Mouse (Mus musculus) common myeloid progenitor, adult 5-6 weeks (primary cell): ENCODE data around the gene Aldh1l1. TPM values are rescaled to one million over a fixed set of nuclear protein-coding genes. Genes with fewer than 3 reads are reported as not detected.

ENCODE experiments used
- ATAC-seq: replicated peaks from 2 replicates; pipeline ENCODE4 v1.8.0; 2016; ENCODE audit warnings: low read depth, mild to moderate bottlenecking, moderate TSS enrichment, inconsistent platforms; ENCODE audit not compliant: poor library complexity, severe bottlenecking
- total RNA-seq: library from RNA; stranded (forward); fragments of 200-1000, 187-1606 nt; gene quantifications from 2 replicates; pipeline ENCODE4 v1.2.3, GENCODE M21; 2017

Aldh1l1 gene
- total RNA-seq, 1 experiment from 2014 or later = 3.7 TPM

GRCm38 (mm10) chr6:90470255-90470654, 16.0 kb upstream of the Aldh1l1 start:
- no peak for ATAC-seq

GRCm38 (mm10) chr6:90470947-90471541, 15.2 kb upstream of the Aldh1l1 start:
- no peak for ATAC-seq

- no peak for ATAC-seq
Observed at GRCm38 (mm10) chr6:90472079-90472478, 14.1 kb upstream of the Aldh1l1 start.

GRCm38 (mm10) chr6:90472697-90473096, 13.5 kb upstream of the Aldh1l1 start:
- ATAC-seq = no peak

- ATAC-seq = no peak
Observed at GRCm38 (mm10) chr6:90473630-90474360, 12.4 kb upstream of the Aldh1l1 start.

- ATAC-seq = no peak
Observed at GRCm38 (mm10) chr6:90474361-90474750, 11.9 kb upstream of the Aldh1l1 start.

GRCm38 (mm10) chr6:90475176-90475853, 10.9 kb upstream of the Aldh1l1 start:
- ATAC-seq = no peak

- no peak for ATAC-seq
Observed at GRCm38 (mm10) chr6:90475854-90476212, 10.4 kb upstream of the Aldh1l1 start.

- ATAC-seq = peak; percentile 80
Observed at GRCm38 (mm10) chr6:90476941-90477518, 9.2 kb upstream of the Aldh1l1 start.

GRCm38 (mm10) chr6:90484249-90484648, 2.0 kb upstream of the Aldh1l1 start:
- ATAC-seq = no peak

GRCm38 (mm10) chr6:90484876-90485275, 1.4 kb upstream of the Aldh1l1 start:
- ATAC-seq = no peak

GRCm38 (mm10) chr6:90487531-90487930, 1.3 kb downstream of the Aldh1l1 start:
- ATAC-seq = no peak

- no peak for ATAC-seq
Observed at GRCm38 (mm10) chr6:90489532-90489931, 3.3 kb downstream of the Aldh1l1 start.

GRCm38 (mm10) chr6:90490976-90491375, 4.7 kb downstream of the Aldh1l1 start:
- no peak for ATAC-seq

- ATAC-seq = no peak
Observed at GRCm38 (mm10) chr6:90491956-90492744, 5.9 kb downstream of the Aldh1l1 start.

- ATAC-seq = 0 out of 2 replicates have a peak, but pooled peaks have one; percentile 60
Observed at GRCm38 (mm10) chr6:90494155-90494554, 7.9 kb downstream of the Aldh1l1 start.

GRCm38 (mm10) chr6:90494566-90494965, 8.3 kb downstream of the Aldh1l1 start:
- ATAC-seq = no peak

GRCm38 (mm10) chr6:90495282-90495912, 9.2 kb downstream of the Aldh1l1 start:
- ATAC-seq = no peak

- ATAC-seq = no peak
Observed at GRCm38 (mm10) chr6:90496217-90496616, 10.0 kb downstream of the Aldh1l1 start.

- no peak for ATAC-seq
Observed at GRCm38 (mm10) chr6:90499509-90499908, 13.3 kb downstream of the Aldh1l1 start.
